Mouse (Mus musculus): ENCODE results near the gene Tubd1.

GRCm38 (mm10) chr11:86583313-86583825, 38.6 kb downstream of the Tubd1 start:
- TF ChIP-seq CTCF (IDR thresholded peaks at IDR 0.05; ENCODE audit: low read depth, low read length) (no peak), POLR2A (IDR thresholded peaks at IDR 0.05; ENCODE audit: borderline replicate concordance, low read depth, low read length) (no peak)

All from bone marrow macrophage, adult 2 months (primary cell).